Mouse (Mus musculus): ENCODE measurements around the gene Nfyc.

DNA sequence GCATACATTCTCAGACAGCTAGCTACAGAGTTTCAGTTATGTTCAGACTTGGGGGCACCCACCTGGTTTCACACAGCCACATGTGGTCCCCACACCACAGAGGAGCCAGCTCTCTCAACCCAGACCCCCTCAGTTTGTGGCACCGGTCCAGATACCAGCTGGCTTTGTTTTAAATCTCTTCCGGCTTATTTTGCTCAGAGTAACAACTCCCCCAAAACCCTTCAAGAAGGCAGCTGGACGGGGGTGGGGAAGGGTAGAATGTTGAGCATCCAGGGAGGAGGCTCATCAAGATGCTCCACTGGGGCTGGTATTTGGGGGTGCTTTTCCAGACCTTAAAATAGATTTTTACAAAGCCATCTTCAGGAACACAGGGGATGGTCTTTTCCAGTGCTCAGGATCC is 47.4 kb upstream of the Nfyc start:
- TF ChIP-seq CTCF (IDR thresholded peaks at IDR 0.05; ENCODE audit: control insufficient read depth, insufficient read depth, low read length), result no peak
- no peak for TF ChIP-seq POLR2A (IDR thresholded peaks at IDR 0.05; ENCODE audit: borderline replicate concordance, control insufficient read depth, low read depth, low read length)

Data from bone marrow, adult 2 months (tissue).